Mouse (Mus musculus) neural tube, postnatal 0 days (tissue): Measurements from ENCODE around the gene Alkal2. TPM values are rescaled to one million over a fixed set of nuclear protein-coding genes. Genes with fewer than 3 reads are reported as not detected.

Experiments used
- polyA plus RNA-seq: library from polyadenylated mRNA; unstranded; fragments of >200 nt; fragmentation: Nextera tagmentation; extraction: Ambion mirVana; gene quantifications from 2 replicates; pipeline ENCODE4 v1.2.1, GENCODE M21; 2015

Alkal2 gene
- polyA plus RNA-seq: 2.1 and 2.8 TPM in 2 replicates

DNA sequence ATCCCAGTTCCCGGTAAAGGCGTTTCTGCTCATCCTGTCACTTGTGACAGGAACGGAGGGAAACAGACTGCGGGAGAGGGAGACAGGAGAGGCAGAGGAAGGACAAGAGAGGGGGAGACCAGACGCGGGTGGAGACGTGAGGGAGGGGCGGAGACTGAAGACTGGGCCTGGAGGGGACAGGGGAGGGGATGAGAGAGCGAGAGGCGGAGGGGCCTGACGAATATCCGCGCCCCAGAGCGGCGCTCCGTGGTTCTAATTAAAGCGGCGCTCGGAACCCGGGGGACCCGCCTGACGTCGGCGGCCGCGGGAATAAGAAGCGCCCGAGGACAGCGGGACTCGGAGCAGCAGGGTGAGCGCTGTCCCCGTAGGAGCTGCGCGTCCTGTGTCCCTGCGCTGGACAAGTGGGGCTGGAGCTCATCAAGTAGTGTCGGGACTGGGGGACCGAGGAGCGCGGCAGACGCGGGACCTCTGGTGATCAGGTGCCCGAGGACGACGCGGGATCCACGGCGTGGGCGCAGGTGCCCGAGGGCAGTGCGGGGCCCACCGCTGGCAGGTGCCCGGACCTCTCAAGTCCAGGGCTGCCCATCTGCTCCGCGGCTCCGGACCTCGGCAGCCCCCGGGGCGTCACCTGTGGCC is at the start of gene Alkal2:
TSS of gene Alkal2 (plus strand) at position 337 of the 636 bp plus-strand sequence.

DNA sequence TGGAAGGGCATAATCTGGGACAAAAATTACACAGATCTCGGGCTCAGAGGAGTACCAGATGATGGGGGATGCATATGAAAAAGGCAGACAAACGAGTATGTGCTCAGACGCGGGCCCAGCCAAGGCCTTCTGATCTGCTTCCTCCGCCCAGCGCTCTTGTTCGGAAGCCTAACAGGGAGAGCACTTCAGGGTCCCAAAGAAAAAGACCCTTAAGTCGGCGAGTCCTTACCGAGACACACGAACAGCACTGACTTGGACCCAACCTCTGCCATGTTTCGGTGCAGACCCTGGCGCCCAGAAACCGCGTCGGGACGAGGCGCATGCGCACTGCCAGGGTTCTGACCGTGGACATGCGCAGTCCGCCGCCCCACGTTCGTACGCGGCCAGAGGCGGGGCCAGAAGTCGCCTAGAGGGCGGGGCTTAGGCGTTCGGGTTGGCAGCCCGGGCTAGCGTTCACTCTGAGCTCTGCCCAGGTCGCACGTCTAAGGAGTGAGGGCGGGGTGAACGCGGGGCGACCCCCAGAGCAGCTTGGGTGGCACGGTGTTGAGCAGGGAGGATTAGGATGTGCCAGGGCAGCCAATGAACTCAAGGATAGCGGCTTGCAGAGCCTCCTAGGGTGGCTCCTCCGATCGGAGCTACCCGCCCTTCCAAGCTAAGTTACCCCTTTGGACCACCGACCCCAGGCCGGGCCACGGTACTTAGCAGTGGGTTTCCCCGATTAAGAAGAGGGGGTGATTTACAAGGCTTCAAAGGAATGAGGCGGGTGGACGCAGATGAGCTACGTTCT is 27.3 kb downstream of the Alkal2 start, which contains the start of the genes Acp1 and Sh3yl1:
TSS of gene Acp1 (minus strand) at position 329 of the 787 bp plus-strand sequence.
TSS of gene Sh3yl1 (plus strand) at position 408 of the 787 bp plus-strand sequence.

Other genes with a start within 250 kb of the Alkal2 start
- 118 and 130 TPM in 2 replicates for gene Acp1, start 27.3 kb downstream of the Alkal2 start, polyA plus RNA-seq
- 42.6 and 46.0 TPM in 2 replicates for gene Sh3yl1, start 27.3 kb downstream of the Alkal2 start, polyA plus RNA-seq
- 0.09 TPM in 2 replicates for gene Fam110c, start 189.5 kb downstream of the Alkal2 start, polyA plus RNA-seq